Mouse (Mus musculus): ENCODE results near the gene Spag4. TPM values are rescaled to one million over a fixed set of nuclear protein-coding genes. Genes with fewer than 3 reads are reported as not detected.
A peak's percentile ranks its signal among the peaks of the same experiment; 100 is the strongest.

The Spag4 gene
- polyA plus RNA-seq, 1 experiment from 2014 or later = 2.2 TPM

- Histone ChIP-seq H3K4me1 (no peaks in the 10 kb centered on the region), H3K27ac (no peak overlapping the region), H3K36me3 (peaks cover 97% of the 10 kb centered on the region), H3K9me3 (no peaks in the 10 kb centered on the region), H3K4me2 (no peak overlapping the region), H3K27me3 (no peaks in the 10 kb centered on the region), H3K9ac (no peak overlapping the region), H3K4me3 (no peak overlapping the region)
- 93% methylated on average over 15 of the region's 15 CpGs for WGBS
- ATAC-seq (ENCODE audit: insufficient number of reproducible peaks, low FRiP score, low TSS enrichment, low read depth) = no peak
Measured at GRCm38 (mm10) chr2:156073725-156074124, 8.8 kb downstream of the Spag4 start.

GRCm38 (mm10) chr2:156077461-156077860 is 12.5 kb downstream of the Spag4 start:
- Histone ChIP-seq H3K27me3 (no peaks in the 10 kb centered on the region), H3K36me3 (peaks cover 68% of the 10 kb centered on the region), H3K4me2 (no peak overlapping the region), H3K4me3 (no peak overlapping the region), H3K27ac (no peak overlapping the region), H3K9ac (no peak overlapping the region), H3K9me3 (no peaks in the 10 kb centered on the region), H3K4me1 (no peaks in the 10 kb centered on the region)
- ATAC-seq (ENCODE audit: insufficient number of reproducible peaks, low FRiP score, low TSS enrichment, low read depth) = no peak
- 90% methylated on average over 7 of the region's 7 CpGs for WGBS

GRCm38 (mm10) chr2:156078421-156079182 is 13.6 kb downstream of the Spag4 start:
- Histone ChIP-seq H3K27me3 (no peaks in the 10 kb centered on the region), H3K4me2 (no peak overlapping the region), H3K36me3 (peaks cover 56% of the 10 kb centered on the region), H3K9me3 (no peaks in the 10 kb centered on the region), H3K4me3 (no peak overlapping the region), H3K9ac (no peak overlapping the region), H3K4me1 (no peaks in the 10 kb centered on the region), H3K27ac (no peak overlapping the region)
- ATAC-seq (ENCODE audit: insufficient number of reproducible peaks, low FRiP score, low TSS enrichment, low read depth) = no peak
- 80% methylated on average over 16 of the region's 16 CpGs for WGBS

- Histone ChIP-seq H3K27me3 (no peaks in the 10 kb centered on the region), H3K9ac (no peak overlapping the region), H3K4me3 (no peak overlapping the region), H3K4me1 (no peaks in the 10 kb centered on the region), H3K36me3 (peaks cover 51% of the 10 kb centered on the region), H3K9me3 (no peaks in the 10 kb centered on the region), H3K27ac (no peak overlapping the region), H3K4me2 (no peak overlapping the region)
- no peak for ATAC-seq (ENCODE audit: insufficient number of reproducible peaks, low FRiP score, low TSS enrichment, low read depth)
- WGBS = 85% methylated on average over 8 of the region's 8 CpGs
Measured at GRCm38 (mm10) chr2:156079183-156079560, 14.2 kb downstream of the Spag4 start.

GRCm38 (mm10) chr2:156079674-156080073 is 14.7 kb downstream of the Spag4 start:
- Histone ChIP-seq H3K36me3 (peaks cover 46% of the 10 kb centered on the region), H3K27me3 (no peaks in the 10 kb centered on the region), H3K9me3 (no peaks in the 10 kb centered on the region), H3K27ac (no peak overlapping the region), H3K4me2 (no peak overlapping the region), H3K4me3 (no peak overlapping the region), H3K4me1 (no peaks in the 10 kb centered on the region), H3K9ac (no peak overlapping the region)
- ATAC-seq (ENCODE audit: insufficient number of reproducible peaks, low FRiP score, low TSS enrichment, low read depth) = no peak
- 43% methylated on average over 4 of the region's 4 CpGs for WGBS

DNA sequence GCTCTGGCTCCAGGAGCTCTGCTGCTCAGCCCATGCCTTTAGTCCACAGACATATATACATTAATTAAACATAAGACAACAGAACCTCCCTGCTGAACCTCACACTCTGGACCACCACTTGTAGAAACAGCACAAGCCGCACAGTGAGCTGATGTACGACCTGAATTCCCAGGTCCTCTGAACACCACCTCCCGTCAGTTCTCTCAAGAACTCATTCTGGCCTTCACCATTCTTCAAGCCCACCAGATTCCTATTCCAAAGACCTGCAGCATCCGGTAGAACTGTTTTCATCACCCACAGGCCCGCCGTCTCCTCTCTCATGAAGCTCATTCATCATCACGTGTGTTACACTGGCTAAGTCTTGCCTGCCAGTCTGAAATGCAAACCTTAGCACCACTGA is 15.4 kb downstream of the Spag4 start:
- no peak overlapping the region for H3K4me2 ChIP-seq
- H3K27me3 ChIP-seq = no peaks in the 10 kb centered on the region
- H3K4me3 ChIP-seq = no peak overlapping the region
- H3K4me1 ChIP-seq = no peaks in the 10 kb centered on the region
- H3K9ac ChIP-seq = no peak overlapping the region
- WGBS = 88% methylated on average over 7 of the region's 7 CpGs
- H3K27ac ChIP-seq = no peak overlapping the region
- H3K36me3 ChIP-seq = peaks cover 39% of the 10 kb centered on the region
- no peaks in the 10 kb centered on the region for H3K9me3 ChIP-seq
- no peak for ATAC-seq (ENCODE audit: insufficient number of reproducible peaks, low FRiP score, low TSS enrichment, low read depth)

DNA sequence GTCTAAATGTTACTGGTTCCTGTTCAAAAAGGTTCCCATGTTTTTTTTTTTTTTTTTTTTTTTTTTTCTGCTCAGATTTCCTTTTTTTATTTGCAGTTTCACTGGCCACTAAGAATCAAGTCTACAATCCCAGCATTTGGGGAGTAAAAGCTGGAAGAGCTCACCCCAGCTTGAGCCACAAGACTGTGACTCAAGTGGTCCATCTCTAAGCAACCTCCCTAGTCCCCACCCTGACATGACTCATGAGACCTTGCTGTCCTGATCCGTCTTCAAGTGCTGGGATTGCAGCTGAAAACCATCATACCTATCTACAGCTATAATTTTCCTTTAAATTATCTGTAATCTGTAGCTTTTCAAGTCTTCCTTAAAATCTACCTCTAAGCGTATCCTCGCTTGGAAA is 19.6 kb downstream of the Spag4 start:
- ATAC-seq (ENCODE audit: insufficient number of reproducible peaks, low FRiP score, low TSS enrichment, low read depth) = no peak

GRCm38 (mm10) chr2:156087391-156088110 is 22.6 kb downstream of the Spag4 start:
- H3K27me3 ChIP-seq = no peaks in the 10 kb centered on the region
- H3K9me3 ChIP-seq = no peaks in the 10 kb centered on the region
- H3K27ac ChIP-seq = no peak overlapping the region
- H3K4me2 ChIP-seq = no peak overlapping the region
- no peak overlapping the region for H3K4me3 ChIP-seq
- no peak overlapping the region for H3K9ac ChIP-seq
- 86% methylated on average over 7 of the region's 7 CpGs for WGBS
- H3K4me1 ChIP-seq = 0 out of 2 replicates have a peak, but pooled peaks cover 3% of the 10 kb centered on the region
- peaks cover 10% of the 10 kb centered on the region for H3K36me3 ChIP-seq
- no peak for ATAC-seq (ENCODE audit: insufficient number of reproducible peaks, low FRiP score, low TSS enrichment, low read depth)

More for the DNA sequence above, 19.6 kb downstream of the Spag4 start:
- no peak overlapping the region for H3K4me2 ChIP-seq
- peaks cover 1% of the 10 kb centered on the region for H3K36me3 ChIP-seq
- H3K27me3 ChIP-seq = no peaks in the 10 kb centered on the region
- 0 out of 2 replicates have a peak, but pooled peaks cover 3% of the 10 kb centered on the region for H3K4me1 ChIP-seq
- H3K9me3 ChIP-seq = no peaks in the 10 kb centered on the region
- no peak overlapping the region for H3K27ac ChIP-seq
- WGBS = 83% methylated on average over 3 of the region's 3 CpGs
- no peak overlapping the region for H3K4me3 ChIP-seq
- H3K9ac ChIP-seq = no peak overlapping the region

DNA sequence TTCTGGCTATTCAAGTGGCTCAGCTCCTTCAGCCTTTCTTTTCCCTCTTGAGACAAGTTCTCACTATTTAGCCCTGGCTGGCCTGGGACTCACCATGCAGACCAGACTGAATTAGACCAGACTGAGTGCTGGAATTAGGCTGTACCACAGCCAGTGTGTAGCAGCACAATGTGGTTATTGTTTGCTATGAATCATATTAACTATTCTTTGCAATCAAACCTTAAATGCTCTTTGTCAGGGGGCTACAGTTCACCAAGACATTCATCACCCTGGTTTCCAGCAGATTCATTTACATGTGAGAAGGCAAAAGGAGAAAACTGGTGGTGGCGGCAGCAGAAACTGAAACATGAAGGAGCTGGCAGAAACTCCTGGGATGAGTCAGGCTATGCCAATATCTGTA is 24.8 kb downstream of the Spag4 start:
- 91% methylated on average over 1 of the region's 1 CpGs for WGBS
- Histone ChIP-seq H3K9me3 (no peaks in the 10 kb centered on the region), H3K36me3 (peaks cover 10% of the 10 kb centered on the region)

GRCm38 (mm10) chr2:156091926-156092325 is 27.0 kb downstream of the Spag4 start:
- Histone ChIP-seq H3K36me3 (peaks cover 28% of the 10 kb centered on the region), H3K4me1 (0 out of 2 replicates have a peak, but pooled peaks cover 3% of the 10 kb centered on the region), H3K27ac (no peak overlapping the region), H3K4me2 (no peak overlapping the region), H3K27me3 (no peaks in the 10 kb centered on the region), H3K9me3 (no peaks in the 10 kb centered on the region), H3K4me3 (no peak overlapping the region), H3K9ac (no peak overlapping the region)
- 42% methylated on average over 5 of the region's 5 CpGs for WGBS
- ATAC-seq (ENCODE audit: insufficient number of reproducible peaks, low FRiP score, low TSS enrichment, low read depth) = no peak

More for the DNA sequence above, 24.8 kb downstream of the Spag4 start:
- no peak overlapping the region for H3K9ac ChIP-seq
- H3K27me3 ChIP-seq = no peaks in the 10 kb centered on the region
- 0 out of 2 replicates have a peak, but pooled peaks cover 3% of the 10 kb centered on the region for H3K4me1 ChIP-seq
- no peak overlapping the region for H3K27ac ChIP-seq
- H3K4me3 ChIP-seq = no peak overlapping the region
- no peak for ATAC-seq (ENCODE audit: insufficient number of reproducible peaks, low FRiP score, low TSS enrichment, low read depth)
- no peak overlapping the region for H3K4me2 ChIP-seq

DNA sequence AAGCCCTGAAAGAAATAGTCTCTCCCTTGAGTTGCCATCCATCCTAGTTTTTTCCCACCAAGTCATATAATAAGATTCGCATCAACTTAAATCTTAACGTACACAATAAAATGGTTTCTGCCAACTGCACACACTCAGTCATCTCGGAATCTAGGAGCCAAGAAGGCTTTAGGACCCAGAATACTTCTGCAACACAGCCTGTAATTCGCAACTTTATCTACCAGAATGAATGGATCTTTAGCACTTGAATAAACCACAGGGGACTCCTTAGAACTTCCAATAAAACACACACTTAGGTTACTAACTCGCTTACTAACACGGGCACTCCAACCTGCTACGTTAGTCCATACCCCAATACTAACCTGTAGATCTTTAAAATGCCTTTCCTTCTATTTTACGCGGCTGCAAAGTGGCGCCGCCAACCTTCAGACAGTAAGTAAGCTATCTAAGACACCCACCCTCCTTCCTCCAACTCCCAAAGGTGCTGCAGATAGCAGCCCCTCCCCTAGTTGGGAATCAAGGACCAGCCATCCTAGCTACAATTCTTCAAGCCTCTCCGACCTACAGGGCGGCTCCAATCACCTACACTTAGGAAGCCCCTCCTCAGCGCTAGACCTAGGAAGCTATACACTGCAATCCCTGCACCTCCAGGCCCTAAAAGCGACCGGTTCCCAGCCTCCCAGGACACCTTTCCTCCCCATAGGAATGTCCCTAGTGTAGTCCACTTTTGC is 45.8 kb downstream of the Spag4 start:
- Histone ChIP-seq H3K36me3 (no peaks in the 10 kb centered on the region), H3K4me1 (peaks cover 5% of the 10 kb centered on the region), H3K27ac (peak overlapping the region; percentile 93), H3K4me3 (peak overlapping the region; percentile 72), H3K9me3 (no peaks in the 10 kb centered on the region), H3K9ac (peak overlapping the region; percentile 98), H3K27me3 (no peaks in the 10 kb centered on the region), H3K4me2 (peak overlapping the region; percentile 66)
- peak; percentile 35; the same call in 1 of the 2 replicates for ATAC-seq (ENCODE audit: insufficient number of reproducible peaks, low FRiP score, low TSS enrichment, low read depth)
- WGBS = under 1% methylated on average over 16 of the region's 16 CpGs
